Mouse (Mus musculus): ENCODE data around the gene Cntnap2. TPM values are rescaled to one million over a fixed set of nuclear protein-coding genes. Genes with fewer than 3 reads are reported as not detected.

Cntnap2 gene
- polyA plus RNA-seq, 1 experiment from 2014 or later, result 0.75 TPM

GRCm38 (mm10) chr6:47350100-47350690, 2291.0 kb downstream of the Cntnap2 start:
- Histone ChIP-seq H3K9ac (ENCODE audit: low read length) (no peak overlapping the region), H3K4me1 (ENCODE audit: control insufficient read depth, insufficient read depth, low read length) (no peaks in the 10 kb centered on the region), H3K27me3 (ENCODE audit: control insufficient read depth, insufficient read depth, low read length) (no peaks in the 10 kb centered on the region), H3K4me2 (ENCODE audit: low read depth, severe bottlenecking) (no peak overlapping the region), H3K9me3 (ENCODE audit: control insufficient read depth, low read length) (no peaks in the 10 kb centered on the region), H3K4me3 (ENCODE audit: low read depth, low read length) (no peak overlapping the region), H3K27ac (replicated peaks; ENCODE audit: low read depth, low read length) (no peak overlapping the region), H3K36me3 (ENCODE audit: control insufficient read depth, insufficient read depth, low read length) (no peaks in the 10 kb centered on the region)
- DNase-seq (ENCODE audit: low spot score) (no peak), ATAC-seq (ENCODE audit: insufficient number of reproducible peaks, low FRiP score, low TSS enrichment, low read depth) (no peak)
- 91% methylated on average over 8 of the region's 8 CpGs for WGBS
